Mouse (Mus musculus) right cerebral cortex, postnatal 4 days (tissue): ENCODE measurements around the gene Pdk4.
A peak's percentile ranks its signal among the peaks of the same experiment; 100 is the strongest.

ENCODE experiments used
- DNase-seq: peaks from one replicate; pipeline ENCODE4 v3.0.0-alpha.2; 2022

Gene Pdk4

GRCm38 (mm10) chr6:5495961-5496853 lies at the start of gene Pdk4:
Pdk4 (minus strand) TSS chr6:5496309.
- peak; percentile 47 for DNase-seq

GRCm38 (mm10) chr6:5537855-5538365 lies 41.8 kb upstream of the Pdk4 start:
- DNase-seq, result no peak

- no peak for DNase-seq
These were observed 39.6 kb upstream of the Pdk4 start for GRCm38 (mm10) chr6:5535754-5536153.

DNA sequence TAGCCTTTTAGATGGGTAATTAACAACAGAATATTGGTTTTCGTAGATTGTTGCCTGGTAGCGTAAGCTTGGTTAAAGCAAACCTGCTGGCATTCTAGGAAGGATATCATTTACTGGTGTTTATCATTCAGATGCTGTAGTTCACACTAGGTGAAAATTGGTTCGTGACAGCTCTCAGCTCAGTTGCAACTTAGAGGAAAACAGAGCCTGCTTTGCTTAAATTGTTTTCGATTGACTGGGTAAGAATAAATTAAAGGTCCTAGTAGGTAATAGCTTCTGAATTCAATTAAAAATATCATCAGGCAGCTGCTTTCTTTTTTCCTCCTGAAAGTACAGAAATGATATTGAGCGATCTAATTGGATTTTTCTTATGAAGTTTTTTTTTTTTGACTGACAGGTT lies 21.0 kb upstream of the Pdk4 start:
- no peak for DNase-seq

DNA sequence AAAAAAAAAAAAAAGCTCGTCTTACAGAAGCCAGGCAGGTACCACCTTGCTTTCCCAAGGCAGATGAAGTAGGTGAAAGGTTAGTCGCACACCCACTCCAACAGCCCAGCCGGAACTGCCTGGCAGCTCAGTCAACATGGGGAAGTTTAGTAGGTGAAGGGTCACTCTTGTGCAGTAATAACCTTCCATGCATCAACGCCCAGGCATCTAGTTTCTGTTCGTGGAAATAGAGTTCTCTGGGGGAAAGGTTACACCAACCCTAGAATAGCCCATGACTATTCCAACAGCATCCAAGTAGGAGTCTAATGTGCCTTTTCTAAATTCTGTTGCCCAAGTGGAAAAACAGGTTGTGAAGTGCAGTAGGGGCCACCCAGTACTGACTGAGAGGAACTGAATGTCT lies 13.6 kb upstream of the Pdk4 start:
- no peak for DNase-seq

DNA sequence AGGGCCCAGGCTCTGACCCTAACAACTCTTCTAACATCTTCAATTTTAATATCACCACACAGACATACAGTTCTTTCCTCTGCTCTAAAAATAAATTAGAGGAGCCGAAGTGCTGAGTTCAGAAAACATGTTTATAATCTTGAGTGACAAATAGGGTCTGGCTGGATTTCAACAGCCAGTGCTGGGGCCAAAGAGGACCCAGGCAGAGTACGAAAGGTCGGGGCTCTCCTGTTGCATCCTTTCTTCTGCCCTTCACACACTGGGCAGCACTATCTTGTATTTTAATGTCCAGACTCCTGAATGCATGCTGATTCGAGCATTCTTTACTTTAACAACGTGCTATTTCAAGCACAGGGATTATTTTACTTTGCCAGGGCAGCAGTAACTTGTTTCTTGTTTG lies 13.2 kb upstream of the Pdk4 start:
- DNase-seq, result no peak

- DNase-seq, result no peak
These were observed 11.7 kb upstream of the Pdk4 start for GRCm38 (mm10) chr6:5507821-5508220.

- no peak for DNase-seq
These were observed 10.2 kb upstream of the Pdk4 start for GRCm38 (mm10) chr6:5506271-5506670.

DNA sequence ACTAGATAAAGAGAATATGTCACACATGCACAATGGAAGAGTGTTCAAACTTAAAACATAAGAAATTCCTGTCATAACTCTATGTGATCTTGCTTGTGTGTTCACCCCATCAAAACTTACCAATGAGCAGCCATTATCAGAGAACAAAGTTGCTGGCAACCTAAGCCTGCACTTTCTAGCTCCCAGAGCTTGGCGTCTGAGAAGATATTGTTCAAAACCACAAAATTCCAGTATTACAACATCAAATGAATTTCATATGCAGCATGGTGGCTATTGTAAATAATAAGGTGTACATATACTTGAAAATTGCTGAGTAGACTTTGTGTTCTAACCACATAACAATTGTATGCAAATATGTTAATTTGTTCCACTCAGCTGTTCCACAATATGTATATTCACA lies 6.7 kb upstream of the Pdk4 start:
- no peak for DNase-seq

- DNase-seq, result no peak
These were observed 5.4 kb upstream of the Pdk4 start for GRCm38 (mm10) chr6:5501551-5501950.

- no peak for DNase-seq
These were observed 2.6 kb upstream of the Pdk4 start for GRCm38 (mm10) chr6:5498740-5499139.

DNA sequence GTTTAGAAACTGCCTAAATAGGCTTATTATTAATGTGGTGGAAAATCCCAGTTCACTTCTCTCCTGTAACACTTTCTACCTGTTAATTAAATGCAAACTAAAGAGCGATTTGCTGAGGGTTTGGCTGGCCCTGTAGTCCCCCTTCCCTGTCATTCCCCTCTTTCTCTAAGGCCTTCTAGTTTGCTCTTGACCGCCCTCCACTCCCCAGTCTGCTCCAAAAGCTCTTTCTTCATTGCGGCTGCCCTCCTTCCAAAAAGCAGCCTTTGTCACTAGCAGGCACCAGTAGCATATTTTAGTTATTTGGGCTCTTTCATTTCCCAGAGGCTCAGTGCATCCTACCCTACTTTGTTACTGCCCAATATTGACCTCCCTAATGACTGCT lies 736 bp upstream of the Pdk4 start:
- DNase-seq, result no peak

DNA sequence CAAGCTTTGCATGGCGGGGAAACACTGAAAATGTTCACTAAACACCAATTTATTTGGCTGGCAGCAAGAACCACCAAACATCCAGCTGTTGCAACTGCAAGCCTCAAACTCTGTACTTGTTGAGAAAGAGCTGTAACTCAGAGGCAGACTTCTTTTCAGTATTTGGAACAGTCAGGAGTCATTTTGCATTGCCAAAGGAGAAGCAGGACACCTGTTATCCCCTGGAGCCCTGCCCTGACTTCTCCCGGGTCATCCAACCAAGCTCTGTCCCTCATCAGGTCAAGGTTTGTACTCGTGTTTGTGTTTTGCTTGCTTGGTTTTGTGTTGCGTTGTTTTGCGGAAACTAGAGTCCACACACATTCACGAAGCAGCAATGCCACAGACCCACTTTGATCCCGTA lies 11.1 kb downstream of the Pdk4 start:
- no peak for DNase-seq

DNA sequence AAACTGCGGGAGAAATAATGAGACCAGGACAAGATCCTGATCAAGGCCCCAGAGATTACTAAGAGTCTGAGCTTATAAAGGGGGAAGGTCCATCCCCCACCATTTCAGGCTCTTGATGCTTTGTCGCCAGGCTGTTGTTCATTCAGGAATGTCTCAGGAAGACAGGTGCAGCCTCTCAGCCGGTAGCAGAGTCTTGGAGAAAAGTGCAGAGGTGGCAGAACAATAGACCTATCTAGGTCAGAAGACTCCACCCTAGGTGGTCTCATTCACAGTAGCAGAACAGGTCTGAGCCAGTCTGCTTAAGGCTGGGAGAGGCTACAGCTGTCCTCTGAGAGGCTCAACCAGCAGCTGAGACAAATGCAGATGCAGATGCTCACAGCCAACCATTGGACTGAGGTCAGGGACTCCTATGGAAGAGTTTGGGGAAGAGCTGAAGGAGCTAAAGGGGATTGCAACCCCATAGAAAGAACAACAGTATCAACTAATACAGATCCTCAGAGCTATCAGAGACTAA lies 13.8 kb downstream of the Pdk4 start:
- DNase-seq, result no peak

GRCm38 (mm10) chr6:5481066-5481465 lies 15.0 kb downstream of the Pdk4 start:
- no peak for DNase-seq

DNA sequence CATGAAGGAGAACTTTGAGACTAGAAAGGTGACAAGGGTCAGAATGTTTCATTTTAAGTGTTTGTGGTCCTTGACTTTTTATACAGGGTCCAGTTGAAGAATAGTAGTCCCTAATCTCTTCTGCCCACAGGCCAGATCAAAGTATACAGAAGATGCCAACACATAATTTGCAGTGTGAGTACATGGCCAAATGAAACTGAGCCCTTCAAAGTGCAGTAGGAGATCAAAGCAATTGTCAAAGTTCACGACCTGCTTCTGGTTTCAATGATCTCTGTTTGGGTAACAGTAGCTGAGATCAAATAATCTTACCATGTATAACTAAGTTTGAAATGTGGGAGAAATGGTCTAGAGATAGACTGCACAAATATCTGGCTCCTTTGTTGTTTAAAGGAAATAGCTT lies 22.1 kb downstream of the Pdk4 start:
- DNase-seq, result no peak

- DNase-seq, result no peak
These were observed 23.4 kb downstream of the Pdk4 start for GRCm38 (mm10) chr6:5472692-5473091.

- no peak for DNase-seq
These were observed 25.4 kb downstream of the Pdk4 start for GRCm38 (mm10) chr6:5470480-5471318.

- DNase-seq, result no peak
These were observed 40.3 kb downstream of the Pdk4 start for GRCm38 (mm10) chr6:5455836-5456235.

DNA sequence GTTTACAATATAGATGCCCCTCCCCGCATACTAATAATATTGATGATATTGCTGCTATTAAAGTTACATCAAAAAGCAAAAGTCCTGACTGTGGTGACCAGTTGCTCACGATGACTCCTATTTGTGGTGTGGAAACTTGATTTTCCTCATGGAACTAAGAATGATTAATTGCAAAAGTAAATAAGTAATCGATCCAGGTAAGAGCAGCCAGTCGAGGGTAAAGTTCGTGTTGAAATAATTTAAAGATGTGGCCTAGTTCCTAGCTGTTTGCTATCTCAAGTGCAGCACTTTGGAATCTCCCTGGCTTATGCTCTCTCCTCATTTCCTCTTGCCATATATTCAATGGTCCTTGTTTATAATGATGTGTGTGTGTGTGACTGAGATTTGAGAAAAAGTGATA lies 46.2 kb downstream of the Pdk4 start:
- DNase-seq, result no peak

GRCm38 (mm10) chr6:5448396-5448795 lies 47.7 kb downstream of the Pdk4 start:
- DNase-seq, result no peak

DNA sequence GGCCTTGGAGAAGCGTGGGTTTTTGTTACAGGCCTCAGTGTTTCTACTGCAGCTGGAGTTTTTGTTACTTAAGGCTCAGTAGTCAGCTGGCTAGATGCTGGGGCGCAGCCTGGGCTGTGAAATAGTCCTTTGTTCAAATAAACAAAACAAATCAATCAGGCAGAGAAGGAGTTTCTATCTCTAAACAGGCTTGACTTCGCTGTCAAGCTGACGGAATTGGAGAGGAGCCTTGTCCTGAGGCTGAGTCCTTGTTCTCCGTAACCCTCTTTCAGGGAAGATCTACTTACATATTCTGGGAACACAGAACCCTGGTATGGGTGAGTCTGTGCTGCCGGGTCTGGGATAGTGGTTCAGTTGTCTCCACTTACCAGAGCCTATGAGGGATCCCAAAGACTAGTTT lies 48.6 kb downstream of the Pdk4 start:
- DNase-seq, result no peak

DNA sequence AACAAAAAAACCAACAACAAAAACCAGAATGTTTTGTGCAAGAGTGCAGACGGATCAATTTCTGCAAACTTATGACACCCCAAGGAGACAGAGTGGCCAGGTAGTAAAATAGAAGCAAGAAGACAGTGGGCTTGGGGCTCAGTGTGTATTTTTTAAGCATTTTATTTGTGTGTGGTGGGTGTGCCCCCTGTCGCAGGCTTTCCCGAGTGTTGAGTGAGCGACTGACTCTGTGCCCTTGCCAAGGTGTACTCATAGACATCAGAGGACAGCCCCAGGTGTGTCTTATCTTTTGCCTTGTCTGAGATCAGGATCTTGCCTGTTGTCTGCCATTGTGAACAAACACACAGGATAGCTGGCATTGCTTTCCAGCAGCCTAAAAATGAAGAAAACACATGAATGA lies 49.1 kb downstream of the Pdk4 start:
- no peak for DNase-seq
